Mouse (Mus musculus): ENCODE data around the gene Ces2g. TPM values are rescaled to one million over a fixed set of nuclear protein-coding genes. Genes with fewer than 3 reads are reported as not detected.

Ces2g gene
- total RNA-seq (2021), result 1 to 10 TPM; 1.0 to 1.1 TPM
- long read RNA-seq, experiment 1, partial matches to known transcripts, result 3 of 5 reads
- long read RNA-seq, experiment 1, other reads (novel, unspliced or antisense), result 1 of 5 reads
- long read RNA-seq, experiment 2, partial matches to known transcripts, result 0 of 2 reads
- long read RNA-seq, experiment 2, other reads (novel, unspliced or antisense), result 1 of 2 reads

GRCm38 (mm10) chr8:104961537-104961961 is at the start of gene Ces2g:
Gene Ces2g (plus strand): TSS chr8:104961718.
- no peak for DNase-seq (ENCODE audit: low spot score in 2 of 2)

- no peak for DNase-seq (ENCODE audit: low spot score in 2 of 2)
Observed at GRCm38 (mm10) chr8:104925972-104926596, 35.4 kb upstream of the Ces2g start, which contains the start of gene Ces2e. Gene Ces2e (plus strand): TSS chr8:104926260.

GRCm38 (mm10) chr8:104927301-104927700 is 34.2 kb upstream of the Ces2g start:
- DNase-seq (ENCODE audit: low spot score in 2 of 2), result no peak

GRCm38 (mm10) chr8:104944665-104945064 is 16.9 kb upstream of the Ces2g start:
- DNase-seq (ENCODE audit: low spot score in 2 of 2), result no peak

GRCm38 (mm10) chr8:104947056-104947455 is 14.5 kb upstream of the Ces2g start, which contains the start of gene Ces2f:
Gene Ces2f (plus strand): TSS chr8:104947356.
- DNase-seq (ENCODE audit: low spot score in 2 of 2), result no peak

- no peak for DNase-seq (ENCODE audit: low spot score in 2 of 2)
Observed at GRCm38 (mm10) chr8:104949031-104949430, 12.5 kb upstream of the Ces2g start.

- DNase-seq (ENCODE audit: low spot score in 2 of 2), result no peak
Observed at GRCm38 (mm10) chr8:104962229-104962901, 847 bp downstream of the Ces2g start.

- DNase-seq (ENCODE audit: low spot score in 2 of 2), result no peak
Observed at GRCm38 (mm10) chr8:104963375-104963894, 1.9 kb downstream of the Ces2g start.

GRCm38 (mm10) chr8:104984126-104984525 is 22.6 kb downstream of the Ces2g start:
- no peak for DNase-seq (ENCODE audit: low spot score in 2 of 2)

GRCm38 (mm10) chr8:104984942-104985341 is 23.4 kb downstream of the Ces2g start:
- DNase-seq (ENCODE audit: low spot score in 2 of 2), result no peak

GRCm38 (mm10) chr8:104998191-104998590 is 36.7 kb downstream of the Ces2g start:
- DNase-seq (ENCODE audit: low spot score in 2 of 2), result no peak

GRCm38 (mm10) chr8:104999183-104999582 is 37.7 kb downstream of the Ces2g start:
- DNase-seq (ENCODE audit: low spot score in 2 of 2), result no peak

- no peak for DNase-seq (ENCODE audit: low spot score in 2 of 2)
Observed at GRCm38 (mm10) chr8:105000586-105000985, 39.1 kb downstream of the Ces2g start, which contains the start of gene Ces2h. Gene Ces2h (plus strand): TSS chr8:105000853.

GRCm38 (mm10) chr8:105010000-105010399 is 48.5 kb downstream of the Ces2g start:
- DNase-seq (ENCODE audit: low spot score in 2 of 2), result no peak

- DNase-seq (ENCODE audit: low spot score in 2 of 2), result no peak
Observed at GRCm38 (mm10) chr8:105011136-105011535, 49.6 kb downstream of the Ces2g start.

- no peak for DNase-seq (ENCODE audit: low spot score in 2 of 2)
Observed at GRCm38 (mm10) chr8:105014391-105014790, 52.9 kb downstream of the Ces2g start.

Other genes starting within 250 kb of the Ces2g start
- not detected for gene Ces2a, start 227.7 kb upstream of the Ces2g start, total RNA-seq (2021)
- gene Ces2b, start 130.1 kb upstream of the Ces2g start, total RNA-seq (2021), result under 1 TPM; 0.10 to 0.18 TPM
- under 1 TPM; 0.13 to 0.17 TPM for gene Ces2c, start 114.7 kb upstream of the Ces2g start, total RNA-seq (2021)
- gene Ces2e, start 35.5 kb upstream of the Ces2g start, total RNA-seq (2021), result under 1 TPM in 1 of 2 experiments, not detected in 1; 0.18 TPM
- gene Ces2f, start 14.4 kb upstream of the Ces2g start, total RNA-seq (2021), result under 1 TPM in 1 of 2 experiments, not detected in 1; 0.05 TPM
- gene Ces2h, start 39.1 kb downstream of the Ces2g start, total RNA-seq (2021), result not detected
- gene Ces3a, start 86.9 kb downstream of the Ces2g start, total RNA-seq (2021), result 1 to 10 TPM in 1 of 2 experiments, not detected in 1; 1.5 TPM
- gene Ces3b, start 122.0 kb downstream of the Ces2g start, total RNA-seq (2021), result not detected
- not detected for gene Ces4a, start 170.1 kb downstream of the Ces2g start, total RNA-seq (2021)
- 10 to 100 TPM; 48.5 to 55.6 TPM for gene Cbfb, start 209.0 kb downstream of the Ces2g start, total RNA-seq (2021)